Mouse (Mus musculus) forebrain, postnatal 0 days (tissue): ENCODE results near the gene Tmem239. TPM values are rescaled to one million over a fixed set of nuclear protein-coding genes. Genes with fewer than 3 reads are reported as not detected.

Experiments
- ATAC-seq: fragments of 200-750 bp; cut with Nextera tagmentation; 2 replicates; pipeline ENCODE4 v1.8.0; 2017; ENCODE audit warnings: mild to moderate bottlenecking, moderate library complexity
- DNase-seq: peaks from one replicate; pipeline ENCODE4 v3.0.0-alpha.2; 2015
- H3K27ac ChIP-seq: fragments of 300-500 bp; sonication (generic); 2 replicates; pipeline ENCODE4 v1.5.1; 2014; ENCODE audit warnings: low read depth, mild to moderate bottlenecking, antibody characterized with exemption, low read length, moderate library complexity, mixed read lengths
- H3K27me3 ChIP-seq: fragments of 300-500 bp; sonication (generic); 2 replicates; pipeline ENCODE4 v1.6.1; 2014; ENCODE audit warnings: mild to moderate bottlenecking, low read length, mixed read lengths; ENCODE audit not compliant: insufficient read depth
- H3K36me3 ChIP-seq: fragments of 300-500 bp; sonication (generic); 2 replicates; pipeline ENCODE4 v1.6.1; 2014; ENCODE audit warnings: mild to moderate bottlenecking, moderate library complexity; ENCODE audit not compliant: insufficient read depth
- H3K4me1 ChIP-seq: fragments of 300-500 bp; sonication (generic); 2 replicates; pipeline ENCODE4 v1.6.1; 2014; ENCODE audit warnings: antibody characterized with exemption; ENCODE audit not compliant: insufficient read depth
- H3K4me2 ChIP-seq: fragments of 300-500 bp; sonication (generic); 2 replicates; pipeline ENCODE4 v1.6.1; 2014; ENCODE audit warnings: low read depth, mild to moderate bottlenecking, moderate library complexity
- H3K4me3 ChIP-seq: fragments of 300-500 bp; sonication (generic); 2 replicates; pipeline ENCODE4 v1.5.1; 2014; ENCODE audit warnings: low read depth, low read length, mixed read lengths
- H3K9ac ChIP-seq: fragments of 300-500 bp; sonication (generic); 2 replicates; pipeline ENCODE4 v1.6.1; 2014; ENCODE audit warnings: mild to moderate bottlenecking
- H3K9me3 ChIP-seq: fragments of 300-500 bp; sonication (generic); 2 replicates; pipeline ENCODE4 v1.6.1; 2016; ENCODE audit warnings: low read length
- CTCF ChIP-seq: sonication (generic); IDR thresholded peaks from 2 replicates; pipeline ENCODE4 v1.5.1; 2016; ENCODE audit warnings: antibody characterized with exemption, control low read depth, low read depth
- WGBS: fragments of 180-500 bp; shearing (Covaris S2); extraction: QIAGEN DNeasy Blood & Tissue Kit; methylation state at CpG from one replicate; pipeline ENCODE4 v1.1.7; 2014; 5-methylcytosine and 5-hydroxymethylcytosine counted together
- polyA plus RNA-seq: library from polyadenylated mRNA; unstranded; fragments of >200 nt; fragmentation: Nextera tagmentation; extraction: Ambion mirVana; gene quantifications from 2 replicates; pipeline ENCODE4 v1.2.1, GENCODE M21; 2015
- total RNA-seq: library from RNA; depleted of rRNA; stranded (reverse); fragments of >200 nt; gene quantifications from 2 replicates; pipeline ENCODE4 v1.2.3, GENCODE M21; 2014

Gene Tmem239
- total and polyA plus RNA-seq, 2 experiments from 2014 or later = 0.16 TPM; not detected in 1

- Histone ChIP-seq H3K36me3 (no peaks in the 10 kb centered on the region), H3K4me1 (no peaks in the 10 kb centered on the region), H3K27ac (no peak overlapping the region), H3K9me3 (no peaks in the 10 kb centered on the region), H3K4me2 (no peak overlapping the region), H3K9ac (no peak overlapping the region), H3K4me3 (no peak overlapping the region), H3K27me3 (no peaks in the 10 kb centered on the region)
- WGBS = 39% methylated on average over 16 of the region's 16 CpGs
- peak; percentile 89 for TF ChIP-seq CTCF
- DNase-seq (peak; percentile 81), ATAC-seq (peak; percentile 86)
Observed at GRCm38 (mm10) chr2:130411558-130412495, 5.5 kb downstream of the Tmem239 start.

- Histone ChIP-seq H3K9me3 (no peaks in the 10 kb centered on the region), H3K27me3 (no peaks in the 10 kb centered on the region), H3K4me2 (no peak overlapping the region), H3K36me3 (no peaks in the 10 kb centered on the region), H3K27ac (no peak overlapping the region), H3K9ac (no peak overlapping the region), H3K4me1 (no peaks in the 10 kb centered on the region), H3K4me3 (no peak overlapping the region)
- DNase-seq = no peak
- 77% methylated on average over 3 of the region's 3 CpGs for WGBS
- no peak for TF ChIP-seq CTCF
- no peak for ATAC-seq
Observed at GRCm38 (mm10) chr2:130412775-130413174, 6.5 kb downstream of the Tmem239 start.

GRCm38 (mm10) chr2:130414094-130414856 lies 8.0 kb downstream of the Tmem239 start:
- Histone ChIP-seq H3K27ac (no peak overlapping the region), H3K36me3 (no peaks in the 10 kb centered on the region), H3K4me3 (no peak overlapping the region), H3K9me3 (no peaks in the 10 kb centered on the region), H3K4me1 (no peaks in the 10 kb centered on the region), H3K4me2 (no peak overlapping the region), H3K27me3 (no peaks in the 10 kb centered on the region), H3K9ac (no peak overlapping the region)
- DNase-seq (no peak), ATAC-seq (no peak)
- TF ChIP-seq CTCF = peak; percentile 34
- WGBS = 72% methylated on average over 6 of the region's 6 CpGs

GRCm38 (mm10) chr2:130421781-130422620 lies 15.7 kb downstream of the Tmem239 start:
- H3K9me3 ChIP-seq = no peaks in the 10 kb centered on the region
- ATAC-seq = no peak
- H3K27me3 ChIP-seq = no peaks in the 10 kb centered on the region
- H3K4me3 ChIP-seq = no peak overlapping the region
- no peak overlapping the region for H3K9ac ChIP-seq
- 96% methylated on average over 26 of the region's 26 CpGs for WGBS
- no peak overlapping the region for H3K4me2 ChIP-seq
- TF ChIP-seq CTCF = no peak
- peaks cover 26% of the 10 kb centered on the region for H3K4me1 ChIP-seq
- no peak for DNase-seq
- no peak overlapping the region for H3K27ac ChIP-seq
- H3K36me3 ChIP-seq = no peaks in the 10 kb centered on the region

- Histone ChIP-seq H3K9ac (peak overlapping the region; percentile 83), H3K4me1 (peaks cover 26% of the 10 kb centered on the region), H3K4me3 (peak overlapping the region; percentile 70), H3K9me3 (no peaks in the 10 kb centered on the region), H3K4me2 (peak overlapping the region; percentile 96), H3K27me3 (no peaks in the 10 kb centered on the region), H3K27ac (peak overlapping the region; percentile 96), H3K36me3 (no peaks in the 10 kb centered on the region)
- ATAC-seq (peak; percentile 81), DNase-seq (peak; percentile 90)
- WGBS = 19% methylated on average over 49 of the region's 49 CpGs
- no peak for TF ChIP-seq CTCF
Observed at GRCm38 (mm10) chr2:130423397-130424125, 17.3 kb downstream of the Tmem239 start.
